Mouse (Mus musculus) splenic B cell, adult 2 months (primary cell): ENCODE measurements around the gene Aatk.

ENCODE experiments used
- DNase-seq: peaks from one replicate; pipeline ENCODE4 v3.0.0-alpha.2; 2011; ENCODE audit warnings: low read depth, low spot score
- H3K27me3 ChIP-seq: 2 replicates; pipeline ENCODE4 v1.6.1; 2012; ENCODE audit warnings: mild to moderate bottlenecking, low read length, moderate library complexity, mixed read lengths; ENCODE audit not compliant: control insufficient read depth, poor library complexity, insufficient read depth, severe bottlenecking
- H3K36me3 ChIP-seq: 2 replicates; pipeline ENCODE4 v1.6.1; 2012; ENCODE audit warnings: mild to moderate bottlenecking, low read length, moderate library complexity, mixed read lengths; ENCODE audit not compliant: control insufficient read depth, poor library complexity, insufficient read depth, severe bottlenecking

Gene Aatk

DNA sequence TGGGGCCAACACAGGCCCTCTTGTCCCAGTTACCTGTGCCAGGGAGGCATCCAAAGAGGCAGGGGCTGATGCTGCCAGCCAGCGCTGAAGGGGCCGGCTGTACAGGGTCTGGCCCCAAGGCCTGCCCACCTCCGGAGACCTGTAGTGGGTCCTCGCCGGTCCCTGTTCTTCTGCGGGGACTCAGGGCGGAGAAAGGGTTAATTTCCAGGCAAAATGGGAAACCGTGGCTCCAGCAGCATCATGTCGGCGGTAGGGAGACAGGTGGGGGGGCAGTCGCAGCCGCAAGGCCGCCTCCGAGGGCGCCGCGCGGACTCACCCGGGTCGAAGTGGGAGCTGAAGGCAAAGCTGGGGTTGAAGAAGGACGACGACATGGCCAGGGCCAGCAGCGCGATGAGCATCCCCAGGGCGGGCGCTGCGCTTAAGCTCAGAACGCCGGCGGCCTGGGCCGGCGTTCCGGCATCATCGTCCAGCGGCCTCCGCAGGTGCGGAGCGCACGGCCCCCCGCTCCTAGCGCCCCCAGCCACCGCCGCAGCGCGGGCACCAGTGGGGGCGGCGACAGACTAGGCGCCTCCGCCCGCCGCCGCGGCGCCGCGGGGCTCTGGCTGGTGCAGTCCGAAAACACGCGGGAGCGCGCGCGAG, at the start of gene Aatk:
Aatk (minus strand) TSS at position 615 of the 639 bp plus-strand sequence.
- Histone ChIP-seq H3K27me3 (peaks cover 1% of the 10 kb centered on the region; the same call in 1 of the 2 replicates), H3K36me3 (no peaks in the 10 kb centered on the region)
- no peak for DNase-seq

DNA sequence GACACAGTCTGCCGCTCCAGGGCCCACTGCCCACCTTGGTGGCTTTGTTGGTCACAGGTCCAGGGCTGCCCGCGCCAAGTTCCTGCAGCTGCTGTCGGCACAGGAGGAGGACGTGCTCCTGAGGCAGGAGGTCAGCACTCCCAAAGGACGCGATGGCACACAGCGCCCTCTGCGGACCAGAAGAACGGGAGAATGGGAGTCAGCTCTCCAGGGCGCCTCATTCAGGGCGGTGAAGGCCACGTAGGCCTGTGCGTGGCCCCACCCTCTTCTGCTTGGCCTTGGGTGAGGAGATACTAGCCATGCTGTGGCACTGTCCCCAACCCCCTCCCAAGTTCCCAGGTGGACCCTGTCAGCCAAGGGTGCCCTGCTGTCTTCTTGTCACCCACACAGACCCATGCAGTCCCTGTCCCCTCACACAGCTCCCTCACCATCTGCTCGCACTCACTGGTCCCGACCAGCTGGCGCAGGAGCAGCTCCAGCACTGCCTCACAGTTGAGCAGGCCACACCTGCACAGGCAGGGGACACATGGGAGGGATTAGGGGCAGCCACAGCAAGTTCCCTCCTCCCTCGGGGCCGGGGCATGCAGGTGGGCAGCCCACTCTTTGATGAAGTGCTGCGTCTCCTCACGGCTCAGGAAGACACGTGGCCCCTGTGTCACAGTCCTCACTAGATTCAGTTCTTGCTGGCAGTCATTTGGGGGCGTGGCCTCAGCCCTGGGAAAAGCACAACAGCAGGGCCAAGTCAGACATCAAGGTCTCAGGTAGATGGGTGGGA, 46.0 kb upstream of the Aatk start:
- Histone ChIP-seq H3K36me3 (peaks cover 11% of the 10 kb centered on the region), H3K27me3 (no peaks in the 10 kb centered on the region)
- no peak for DNase-seq

DNA sequence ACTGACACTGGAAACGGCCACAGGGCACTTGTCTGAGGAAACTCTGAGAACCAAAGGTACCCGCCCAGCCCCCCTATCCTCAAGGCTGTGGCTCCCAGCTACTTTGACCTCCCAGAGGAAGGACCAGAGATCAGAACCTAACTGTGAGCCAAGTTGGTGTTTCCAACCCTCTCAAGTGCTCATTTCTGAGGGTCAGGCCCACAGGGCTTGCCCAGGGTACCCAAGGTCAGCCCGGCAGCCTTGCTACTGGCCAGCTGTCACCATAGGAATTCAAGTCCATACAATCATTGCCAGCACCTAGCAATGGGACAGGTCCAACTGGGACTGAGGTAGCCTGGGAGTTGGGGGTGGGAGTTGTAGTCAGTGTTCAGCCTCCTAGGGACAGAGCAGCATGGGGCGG, 43.7 kb upstream of the Aatk start:
- H3K27me3 ChIP-seq = no peaks in the 10 kb centered on the region
- H3K36me3 ChIP-seq = peaks cover 11% of the 10 kb centered on the region
- DNase-seq = no peak

- Histone ChIP-seq H3K36me3 (peaks cover 4% of the 10 kb centered on the region; the same call in 1 of the 2 replicates), H3K27me3 (no peaks in the 10 kb centered on the region)
- peak; percentile 98 for DNase-seq
These were observed 39.8 kb upstream of the Aatk start, which contains the start of gene Cep131 for GRCm38 (mm10) chr11:120086702-120087152. Gene Cep131, minus strand, starts transcription at chr11:120086827.

GRCm38 (mm10) chr11:120085891-120086627, 39.1 kb upstream of the Aatk start:
- Histone ChIP-seq H3K36me3 (no peaks in the 10 kb centered on the region), H3K27me3 (no peaks in the 10 kb centered on the region)
- peak; percentile 15 for DNase-seq

DNA sequence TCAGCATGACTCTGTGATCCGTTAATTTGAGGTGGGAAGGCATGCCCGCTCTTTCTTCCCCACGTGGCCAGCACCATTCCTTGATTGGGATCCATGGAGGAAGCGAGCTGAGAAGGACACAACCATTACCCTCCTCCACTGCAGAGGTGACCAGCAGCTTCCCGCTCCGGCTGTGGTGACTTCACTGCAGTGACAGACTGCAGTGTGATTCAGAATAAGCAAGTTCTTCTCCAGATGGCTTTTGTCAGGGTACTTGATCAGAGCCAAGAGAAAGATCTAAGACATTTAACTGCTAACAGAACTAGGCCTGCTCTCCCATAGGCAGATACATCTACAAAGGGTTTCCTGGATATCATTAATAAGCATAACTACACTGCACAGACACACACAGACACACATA, 33.3 kb upstream of the Aatk start:
- H3K27me3 ChIP-seq = no peaks in the 10 kb centered on the region
- H3K36me3 ChIP-seq = no peaks in the 10 kb centered on the region
- no peak for DNase-seq

GRCm38 (mm10) chr11:120076191-120076590, 29.2 kb upstream of the Aatk start:
- H3K27me3 ChIP-seq = no peaks in the 10 kb centered on the region
- no peaks in the 10 kb centered on the region for H3K36me3 ChIP-seq
- no peak for DNase-seq

GRCm38 (mm10) chr11:120072986-120073647, 26.1 kb upstream of the Aatk start:
- H3K27me3 ChIP-seq = no peaks in the 10 kb centered on the region
- no peaks in the 10 kb centered on the region for H3K36me3 ChIP-seq
- DNase-seq = no peak

GRCm38 (mm10) chr11:120071731-120072320, 24.9 kb upstream of the Aatk start:
- Histone ChIP-seq H3K27me3 (no peaks in the 10 kb centered on the region), H3K36me3 (no peaks in the 10 kb centered on the region)
- DNase-seq = no peak

DNA sequence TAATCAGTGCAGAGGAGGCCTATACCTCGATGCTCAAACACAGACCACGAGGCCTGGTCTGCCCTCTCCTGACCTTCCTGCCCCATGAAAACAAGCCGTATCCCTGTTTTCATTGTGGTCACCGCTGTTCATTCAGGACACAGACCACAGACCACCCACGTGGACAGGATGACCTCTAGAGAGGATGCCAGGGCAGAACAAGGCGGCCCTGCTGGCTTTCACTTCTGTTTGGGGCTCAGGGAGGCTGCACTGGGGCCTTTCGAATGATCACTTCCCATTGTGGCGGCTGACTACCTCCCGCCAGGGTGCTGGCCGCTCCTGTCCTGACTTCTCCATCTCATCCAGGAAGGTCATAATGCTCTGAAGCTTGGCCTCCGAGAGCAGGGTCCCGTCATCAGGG, 24.1 kb upstream of the Aatk start:
- H3K36me3 ChIP-seq = no peaks in the 10 kb centered on the region
- DNase-seq = no peak
- no peaks in the 10 kb centered on the region for H3K27me3 ChIP-seq

DNA sequence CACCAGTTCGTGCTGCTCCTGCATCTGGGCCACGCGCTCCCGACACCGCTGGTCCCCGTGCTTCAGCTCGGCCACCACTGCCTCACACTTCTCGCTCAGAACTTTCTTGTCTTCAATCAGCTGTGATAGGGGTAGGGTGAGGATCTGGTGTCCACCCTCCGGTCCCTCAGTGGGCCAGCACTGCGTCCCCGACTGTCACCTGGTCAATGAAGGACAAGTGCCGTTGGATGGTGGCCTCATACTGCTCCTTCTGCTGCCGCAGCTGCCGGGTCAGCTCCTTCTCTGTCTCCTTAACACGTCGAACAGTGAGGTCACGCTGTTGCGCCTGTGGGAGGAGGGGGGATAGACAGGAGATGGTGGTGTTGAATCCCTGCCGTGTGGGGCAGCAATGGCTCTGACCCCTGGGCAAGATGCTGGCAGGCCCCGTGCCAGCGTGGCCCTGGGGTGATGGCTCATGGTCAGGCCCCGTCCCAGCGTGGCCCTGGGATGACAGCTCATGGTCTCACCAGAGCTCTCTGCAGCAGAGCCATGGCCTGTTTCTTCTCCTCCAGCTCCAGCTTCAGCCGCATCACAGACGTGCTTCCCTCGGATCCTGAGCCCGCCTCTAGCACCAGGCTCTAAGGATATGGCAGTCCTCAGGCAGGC, 23.4 kb upstream of the Aatk start:
- H3K36me3 ChIP-seq = no peaks in the 10 kb centered on the region
- no peak for DNase-seq
- no peaks in the 10 kb centered on the region for H3K27me3 ChIP-seq

DNA sequence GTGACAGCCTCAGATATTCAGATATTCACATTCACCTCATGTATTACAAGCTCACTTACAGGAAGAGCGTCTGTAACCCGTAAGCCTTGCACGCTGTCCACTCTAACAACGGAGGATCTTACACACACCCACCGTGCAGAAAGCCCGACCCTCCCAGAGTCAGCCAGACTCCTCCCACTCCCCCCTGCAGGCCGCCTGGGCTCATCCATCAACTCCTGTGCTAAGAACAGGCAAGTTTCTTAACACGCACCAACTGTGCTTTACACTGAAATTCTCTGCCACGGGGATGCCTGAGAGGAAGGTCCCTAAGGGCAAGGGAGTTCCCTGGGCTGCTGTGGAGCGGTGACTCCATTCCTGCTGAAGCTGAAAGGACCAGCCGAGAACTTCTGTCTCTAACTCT, 22.3 kb upstream of the Aatk start:
- H3K36me3 ChIP-seq = no peaks in the 10 kb centered on the region
- no peak for DNase-seq
- H3K27me3 ChIP-seq = no peaks in the 10 kb centered on the region

DNA sequence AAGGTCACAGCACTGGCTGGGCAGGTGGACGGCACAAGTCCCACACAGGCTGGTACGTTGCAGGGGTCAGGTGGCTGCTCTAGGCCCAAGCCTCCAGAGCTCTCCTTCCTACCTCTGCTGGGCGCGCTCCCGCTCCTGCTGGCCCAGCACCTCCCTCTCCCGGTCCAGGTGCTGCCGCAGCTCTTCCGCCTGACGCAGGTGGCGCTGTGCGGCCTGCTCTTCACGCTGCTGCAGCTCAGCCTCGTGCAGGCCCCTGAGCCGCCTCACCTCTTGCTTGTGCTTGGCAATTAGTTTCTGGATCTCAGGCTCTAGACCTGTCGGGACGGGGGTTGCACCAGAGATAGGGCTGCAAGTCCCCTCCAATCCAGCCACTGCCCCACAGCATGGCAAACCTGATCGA, 20.9 kb upstream of the Aatk start:
- DNase-seq = no peak
- no peaks in the 10 kb centered on the region for H3K36me3 ChIP-seq
- no peaks in the 10 kb centered on the region for H3K27me3 ChIP-seq

DNA sequence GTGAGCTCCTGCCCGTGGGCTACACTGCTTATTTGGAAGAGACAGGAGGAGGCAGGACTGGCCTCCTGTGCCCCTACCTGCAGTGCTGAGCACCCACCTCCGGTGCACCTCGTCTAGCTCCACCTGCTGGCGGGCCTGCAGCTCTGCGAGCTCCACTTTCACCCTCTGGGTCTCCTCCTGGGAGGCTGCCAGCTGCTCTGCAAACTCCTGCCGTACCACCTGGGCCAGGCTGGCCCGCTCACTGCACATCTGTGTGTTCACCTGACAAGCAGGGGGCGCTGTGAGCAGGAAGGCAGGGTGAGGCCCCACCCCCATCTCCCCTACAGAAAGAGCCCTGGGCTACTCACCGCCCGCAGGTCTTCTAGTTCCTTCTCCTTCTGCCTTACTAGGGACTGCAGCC, 18.3 kb upstream of the Aatk start:
- DNase-seq = peak; percentile 58
- no peaks in the 10 kb centered on the region for H3K36me3 ChIP-seq
- no peaks in the 10 kb centered on the region for H3K27me3 ChIP-seq
